Comparison of ENCODE assay signal across 8 mouse cellular contexts in genomic region chr16:57858151-57858764, GRCm38 (mm10).
A peak's percentile ranks its signal among the peaks of the same experiment; 100 is the strongest.
DNase-seq lines count a peak whose midpoint lies in the region; ATAC-seq and TF ChIP-seq lines count a peak whose summit lies in the region.
"Had no signal": no experiment of that assay in that cellular context is flagged by ENCODE, and none has a peak within 500 bp of the region (broad histone marks: within the 10 kb centered on the region; RNA-seq: fewer than 3 reads in every experiment).

No protein-coding gene starts in this region.

- H3K27ac ChIP-seq in ES-Bruce4 (ENCODE audit: insufficient read depth, low read length) = peak overlapping the region; percentile 8; the same call in 1 of the 2 replicates
- no peak overlapping the region for H3K27ac ChIP-seq in forebrain, embryonic 14.5 days (ENCODE audit: low read depth, low read length)
- no peak overlapping the region for H3K27ac ChIP-seq in liver, embryonic 16.5 days (ENCODE audit: low read length)

- H3K9me3 ChIP-seq in ES-Bruce4 (replicated peaks; ENCODE audit: control insufficient read depth, insufficient read depth, low read length, poor library complexity, severe bottlenecking) = no peaks in the 10 kb centered on the region
- no peaks in the 10 kb centered on the region for H3K9me3 ChIP-seq in forebrain, embryonic 14.5 days (replicated peaks; ENCODE audit: control insufficient read depth, low read length)
- no peaks in the 10 kb centered on the region for H3K9me3 ChIP-seq in liver, embryonic 16.5 days (replicated peaks; ENCODE audit: control insufficient read depth, low read length)

- no peaks in the 10 kb centered on the region for H3K4me1 ChIP-seq in ES-Bruce4 (ENCODE audit: control insufficient read depth, insufficient read depth, low read length)
- H3K4me1 ChIP-seq in forebrain, embryonic 14.5 days (ENCODE audit: control insufficient read depth, insufficient read depth, low read length) = peaks cover 4% of the 10 kb centered on the region; the same call in 1 of the 2 replicates
- H3K4me1 ChIP-seq in liver, embryonic 16.5 days (ENCODE audit: control insufficient read depth, low read depth, low read length) = no peaks in the 10 kb centered on the region

- H3K9ac ChIP-seq in ES-Bruce4 (ENCODE audit: low read depth, poor library complexity, severe bottlenecking) = no peak overlapping the region
- H3K9ac ChIP-seq in forebrain, embryonic 14.5 days (ENCODE audit: low read length) = no peak overlapping the region
- H3K9ac ChIP-seq in liver, embryonic 16.5 days (ENCODE audit: low read depth, low read length) = no peak overlapping the region

- WGBS in forebrain, embryonic 14.5 days = 3% methylated on average over 2 of the region's 2 CpGs
- WGBS in liver, embryonic 16.5 days (ENCODE audit: insufficient replicate concordance) = 10% methylated on average over 2 of the region's 2 CpGs

- TF ChIP-seq CTCF in ES-Bruce4 (IDR thresholded peaks at IDR 0.05; ENCODE audit: low read depth, low read length) = no peak

- no peak overlapping the region for H3K4me2 ChIP-seq in forebrain, embryonic 14.5 days (ENCODE audit: low read length)
- H3K4me2 ChIP-seq in liver, embryonic 16.5 days (ENCODE audit: low read depth, low read length) = 0 out of 2 replicates have a peak overlapping the region, but pooled peaks have one; percentile 17

- no peak for TF ChIP-seq EP300 in ES-Bruce4 (IDR thresholded peaks at IDR 0.05; ENCODE audit: insufficient read depth, low read depth, low read length)

- H3K36me3 ChIP-seq in ES-Bruce4 (ENCODE audit: control insufficient read depth, insufficient read depth, low read length, poor library complexity, severe bottlenecking) = no peaks in the 10 kb centered on the region
- no peaks in the 10 kb centered on the region for H3K36me3 ChIP-seq in forebrain, embryonic 14.5 days (ENCODE audit: control insufficient read depth, insufficient read depth, low read length)
- H3K36me3 ChIP-seq in liver, embryonic 16.5 days (ENCODE audit: control insufficient read depth, insufficient read depth) = no peaks in the 10 kb centered on the region

- H3K4me3 ChIP-seq in ES-Bruce4 (ENCODE audit: low read depth, low read length) = no peak overlapping the region
- H3K4me3 ChIP-seq in forebrain, embryonic 14.5 days (ENCODE audit: low read depth, low read length) = no peak overlapping the region
- H3K4me3 ChIP-seq in liver, embryonic 16.5 days (ENCODE audit: low read depth, low read length) = no peak overlapping the region

- TF ChIP-seq POLR2A in ES-Bruce4 (IDR thresholded peaks at IDR 0.05; ENCODE audit: insufficient read depth, low read length) = no peak

- ATAC-seq in forebrain, embryonic 14.5 days = 0 out of 2 replicates have a peak, but pooled peaks have one; percentile 36
- ATAC-seq in liver, embryonic 16.5 days (ENCODE audit: low read depth) = no peak
- ATAC-seq in activated CD4-positive, CD25-positive, alpha-beta regulatory T cell, adult 4 months = no peak

- DNase-seq in 416B (ENCODE audit: low read depth) = peak; percentile 60
- peak; percentile 20 for DNase-seq in forebrain, embryonic 14.5 days (ENCODE audit: low spot score)
- no peak for DNase-seq in right cerebral cortex, postnatal 4 days
- no peak for DNase-seq in cerebellum, postnatal 10 days
- DNase-seq: lung, adult 18-20 months had no signal

- H3K27me3 ChIP-seq in ES-Bruce4 (ENCODE audit: control insufficient read depth, insufficient read depth, low read length, poor library complexity, severe bottlenecking) = no peaks in the 10 kb centered on the region
- H3K27me3 ChIP-seq in forebrain, embryonic 14.5 days (replicated peaks; ENCODE audit: control insufficient read depth, insufficient read depth, low read length) = no peaks in the 10 kb centered on the region
- H3K27me3 ChIP-seq in liver, embryonic 16.5 days (ENCODE audit: control insufficient read depth, insufficient read depth, low read depth, low read length) = no peaks in the 10 kb centered on the region

Comparison
In these comparisons a context has a peak if more than half of its experiments do, and no peak if none do; other contexts are left out.
1. DNase-seq: peak in 416B (single experiment) and forebrain, embryonic 14.5 days (single experiment); none in right cerebral cortex, postnatal 4 days (single experiment) and cerebellum, postnatal 10 days (0 of 2).